Mouse (Mus musculus): ENCODE measurements around the gene Zfp39. TPM values are rescaled to one million over a fixed set of nuclear protein-coding genes. Genes with fewer than 3 reads are reported as not detected.

Zfp39 gene
- polyA plus RNA-seq, 1 experiment from 2014 or later = 6.1 TPM

DNA sequence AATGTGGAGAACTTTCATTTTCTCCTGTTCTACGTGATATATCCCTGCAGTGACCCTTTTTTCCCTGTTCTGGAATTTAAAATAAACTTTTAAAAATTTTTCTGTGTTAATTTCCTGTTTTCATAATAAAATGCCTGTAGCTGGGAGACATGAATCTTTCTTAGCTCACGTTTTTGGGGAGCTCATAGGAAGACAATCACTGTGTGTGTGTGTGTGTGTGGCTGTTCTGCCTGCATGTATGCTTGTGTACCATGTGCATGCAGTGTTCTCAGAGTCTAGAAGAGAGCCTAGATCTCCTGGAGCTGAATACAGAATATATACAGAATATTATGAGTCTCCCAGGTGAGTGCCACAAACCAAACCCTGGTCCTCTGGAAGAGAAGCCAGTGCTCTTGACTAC is 23.0 kb upstream of the Zfp39 start:
- Histone ChIP-seq H3K36me3 (ENCODE audit: control insufficient read depth, insufficient read depth, low read length) (peaks cover 8% of the 10 kb centered on the region), H3K27me3 (replicated peaks; ENCODE audit: control insufficient read depth, insufficient read depth, low read length) (no peaks in the 10 kb centered on the region), H3K9me3 (ENCODE audit: control insufficient read depth, low read length) (no peaks in the 10 kb centered on the region), H3K4me3 (ENCODE audit: low read length) (no peak overlapping the region), H3K9ac (ENCODE audit: low read depth, low read length) (no peak overlapping the region), H3K27ac (ENCODE audit: low read depth, low read length) (no peak overlapping the region), H3K4me1 (ENCODE audit: control insufficient read depth, insufficient read depth, low read depth, low read length) (no peaks in the 10 kb centered on the region), H3K4me2 (ENCODE audit: low read length) (no peak overlapping the region)
- ATAC-seq = no peak
- 82% methylated on average over 2 of the region's 2 CpGs for WGBS

DNA sequence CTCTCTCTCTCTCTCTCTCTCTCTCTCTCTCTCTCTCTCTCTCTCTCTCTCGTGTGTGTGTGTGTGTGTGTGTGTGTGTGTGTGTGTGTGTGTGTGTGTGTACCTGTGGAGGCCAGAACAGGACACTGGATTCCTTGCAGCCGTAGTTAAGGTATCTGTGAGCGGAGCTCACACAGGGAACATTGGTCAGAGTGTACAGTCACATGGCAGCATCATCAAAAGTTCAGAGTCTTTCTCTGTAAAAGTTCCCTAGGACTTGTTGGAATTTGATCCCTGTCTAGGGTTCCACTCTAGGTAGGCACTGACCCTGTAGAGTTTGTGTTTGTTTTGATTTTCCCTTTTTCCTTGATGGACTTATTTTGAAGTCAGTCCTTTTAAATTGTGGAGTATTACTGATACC is 22.6 kb upstream of the Zfp39 start:
- Histone ChIP-seq H3K27me3 (replicated peaks; ENCODE audit: control insufficient read depth, insufficient read depth, low read length) (no peaks in the 10 kb centered on the region), H3K4me2 (ENCODE audit: low read length) (no peak overlapping the region), H3K36me3 (ENCODE audit: control insufficient read depth, insufficient read depth, low read length) (peaks cover 4% of the 10 kb centered on the region), H3K9ac (ENCODE audit: low read depth, low read length) (no peak overlapping the region), H3K27ac (ENCODE audit: low read depth, low read length) (no peak overlapping the region), H3K4me1 (ENCODE audit: control insufficient read depth, insufficient read depth, low read depth, low read length) (no peaks in the 10 kb centered on the region), H3K4me3 (ENCODE audit: low read length) (no peak overlapping the region), H3K9me3 (ENCODE audit: control insufficient read depth, low read length) (no peaks in the 10 kb centered on the region)
- WGBS = 87% methylated on average over 2 of the region's 3 CpGs
- no peak for ATAC-seq

DNA sequence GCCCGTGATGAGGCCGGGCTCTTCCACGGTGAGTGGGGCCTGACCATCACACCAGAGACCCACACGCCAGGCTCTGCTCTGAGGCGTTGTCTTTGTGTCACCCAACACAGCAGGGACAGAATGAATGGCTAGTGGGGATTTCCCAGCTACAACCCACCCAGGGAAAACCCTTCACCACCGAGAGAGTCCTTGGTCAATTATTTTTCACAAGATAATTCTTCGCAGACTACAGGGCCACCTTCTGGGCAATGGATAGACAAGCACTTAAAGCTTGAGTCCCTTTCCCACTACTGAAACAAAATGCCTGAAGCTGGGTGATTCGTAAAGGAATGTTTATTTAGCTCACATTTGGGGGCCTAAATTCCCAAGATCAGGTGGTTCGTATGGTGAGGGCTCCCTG is 18.4 kb upstream of the Zfp39 start:
- no peak overlapping the region for H3K4me2 ChIP-seq (ENCODE audit: low read length)
- no peak for ATAC-seq

GRCm38 (mm10) chr11:58918759-58919158 is 14.7 kb upstream of the Zfp39 start:
- Histone ChIP-seq H3K9me3 (ENCODE audit: control insufficient read depth, low read length) (no peaks in the 10 kb centered on the region), H3K9ac (ENCODE audit: low read depth, low read length) (no peak overlapping the region), H3K27ac (ENCODE audit: low read depth, low read length) (no peak overlapping the region), H3K36me3 (ENCODE audit: control insufficient read depth, insufficient read depth, low read length) (no peaks in the 10 kb centered on the region), H3K4me1 (ENCODE audit: control insufficient read depth, insufficient read depth, low read depth, low read length) (peaks cover 6% of the 10 kb centered on the region), H3K4me2 (ENCODE audit: low read length) (no peak overlapping the region), H3K27me3 (replicated peaks; ENCODE audit: control insufficient read depth, insufficient read depth, low read length) (no peaks in the 10 kb centered on the region), H3K4me3 (ENCODE audit: low read length) (no peak overlapping the region)
- ATAC-seq = no peak
- WGBS = 73% methylated on average over 5 of the region's 5 CpGs

More for the DNA sequence above, 18.4 kb upstream of the Zfp39 start:
- Histone ChIP-seq H3K36me3 (ENCODE audit: control insufficient read depth, insufficient read depth, low read length) (no peaks in the 10 kb centered on the region), H3K4me1 (ENCODE audit: control insufficient read depth, insufficient read depth, low read depth, low read length) (no peaks in the 10 kb centered on the region), H3K4me3 (ENCODE audit: low read length) (no peak overlapping the region), H3K27me3 (replicated peaks; ENCODE audit: control insufficient read depth, insufficient read depth, low read length) (no peaks in the 10 kb centered on the region), H3K27ac (ENCODE audit: low read depth, low read length) (no peak overlapping the region), H3K9me3 (ENCODE audit: control insufficient read depth, low read length) (no peaks in the 10 kb centered on the region), H3K9ac (ENCODE audit: low read depth, low read length) (no peak overlapping the region)
- WGBS = 83% methylated on average over 9 of the region's 9 CpGs

GRCm38 (mm10) chr11:58917745-58918366 is 13.8 kb upstream of the Zfp39 start, which contains the start of gene Btnl10:
Gene Btnl10 (plus strand): TSS chr11:58917908.
- 88% methylated on average over 12 of the region's 12 CpGs for WGBS
- Histone ChIP-seq H3K9me3 (ENCODE audit: control insufficient read depth, low read length) (no peaks in the 10 kb centered on the region), H3K4me1 (ENCODE audit: control insufficient read depth, insufficient read depth, low read depth, low read length) (peaks cover 6% of the 10 kb centered on the region), H3K27me3 (replicated peaks; ENCODE audit: control insufficient read depth, insufficient read depth, low read length) (no peaks in the 10 kb centered on the region), H3K9ac (ENCODE audit: low read depth, low read length) (no peak within 1 kb of the TSS), H3K4me2 (ENCODE audit: low read length) (no peak within 1 kb of the TSS), H3K4me3 (ENCODE audit: low read length) (no peak within 1 kb of the TSS), H3K27ac (ENCODE audit: low read depth, low read length) (no peak within 1 kb of the TSS), H3K36me3 (ENCODE audit: control insufficient read depth, insufficient read depth, low read length) (no peaks in the 10 kb centered on the region)
- ATAC-seq = no peak

GRCm38 (mm10) chr11:58916879-58917744 is 13.1 kb upstream of the Zfp39 start:
- no peak overlapping the region for H3K9ac ChIP-seq (ENCODE audit: low read depth, low read length)
- no peak overlapping the region for H3K27ac ChIP-seq (ENCODE audit: low read depth, low read length)
- H3K4me2 ChIP-seq (ENCODE audit: low read length) = no peak overlapping the region
- H3K4me3 ChIP-seq (ENCODE audit: low read length) = no peak overlapping the region
- ATAC-seq = no peak
- H3K36me3 ChIP-seq (ENCODE audit: control insufficient read depth, insufficient read depth, low read length) = no peaks in the 10 kb centered on the region
- no peaks in the 10 kb centered on the region for H3K9me3 ChIP-seq (ENCODE audit: control insufficient read depth, low read length)
- WGBS = 52% methylated on average over 14 of the region's 14 CpGs
- peaks cover 6% of the 10 kb centered on the region for H3K4me1 ChIP-seq (ENCODE audit: control insufficient read depth, insufficient read depth, low read depth, low read length)
- no peaks in the 10 kb centered on the region for H3K27me3 ChIP-seq (replicated peaks; ENCODE audit: control insufficient read depth, insufficient read depth, low read length)

DNA sequence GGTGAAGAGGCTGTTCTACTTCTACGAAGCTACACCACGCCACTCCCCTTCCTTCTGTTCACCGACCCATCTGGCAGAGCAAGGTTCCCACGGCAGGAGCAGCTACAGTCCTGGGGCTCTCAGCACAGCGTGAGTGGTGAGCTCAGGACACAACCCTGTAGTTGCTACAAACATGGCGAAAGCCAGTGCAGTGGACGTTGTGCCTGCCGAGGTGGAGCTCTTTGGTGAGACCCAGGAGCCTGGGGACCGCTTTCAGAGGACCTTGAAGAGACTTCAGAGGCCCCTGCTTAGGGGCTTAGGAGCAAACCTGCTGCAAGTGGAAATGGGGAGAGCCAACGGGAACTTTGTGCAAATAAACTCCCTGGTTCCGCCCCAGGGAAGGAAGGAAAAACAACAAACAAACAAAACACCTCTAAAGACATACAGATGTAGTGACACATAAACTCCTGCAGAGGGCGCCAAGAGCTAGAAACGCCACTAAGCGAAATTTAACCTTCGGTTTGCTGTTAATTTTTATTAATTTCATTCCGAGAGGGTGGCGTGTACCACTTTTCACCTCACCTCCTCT is 10.5 kb upstream of the Zfp39 start:
- no peaks in the 10 kb centered on the region for H3K36me3 ChIP-seq (ENCODE audit: control insufficient read depth, insufficient read depth, low read length)
- H3K4me3 ChIP-seq (ENCODE audit: low read length) = peak overlapping the region; percentile 35
- H3K4me1 ChIP-seq (ENCODE audit: control insufficient read depth, insufficient read depth, low read depth, low read length) = peaks cover 6% of the 10 kb centered on the region
- H3K4me2 ChIP-seq (ENCODE audit: low read length) = peak overlapping the region; percentile 66
- H3K9ac ChIP-seq (ENCODE audit: low read depth, low read length) = peak overlapping the region; percentile 54; the same call in 1 of the 2 replicates
- no peaks in the 10 kb centered on the region for H3K9me3 ChIP-seq (ENCODE audit: control insufficient read depth, low read length)
- peak overlapping the region; percentile 24; the same call in 1 of the 2 replicates for H3K27ac ChIP-seq (ENCODE audit: low read depth, low read length)
- ATAC-seq = 0 out of 2 replicates have a peak, but pooled peaks have one; percentile 50
- H3K27me3 ChIP-seq (replicated peaks; ENCODE audit: control insufficient read depth, insufficient read depth, low read length) = no peaks in the 10 kb centered on the region
- WGBS = 10% methylated on average over 17 of the region's 17 CpGs

GRCm38 (mm10) chr11:58913776-58914175 is 9.8 kb upstream of the Zfp39 start:
- Histone ChIP-seq H3K4me3 (ENCODE audit: low read length) (no peak overlapping the region), H3K4me2 (ENCODE audit: low read length) (no peak overlapping the region), H3K27ac (ENCODE audit: low read depth, low read length) (no peak overlapping the region), H3K9me3 (ENCODE audit: control insufficient read depth, low read length) (no peaks in the 10 kb centered on the region), H3K4me1 (ENCODE audit: control insufficient read depth, insufficient read depth, low read depth, low read length) (peaks cover 6% of the 10 kb centered on the region), H3K9ac (ENCODE audit: low read depth, low read length) (no peak overlapping the region), H3K27me3 (replicated peaks; ENCODE audit: control insufficient read depth, insufficient read depth, low read length) (no peaks in the 10 kb centered on the region), H3K36me3 (ENCODE audit: control insufficient read depth, insufficient read depth, low read length) (no peaks in the 10 kb centered on the region)
- 92% methylated on average over 1 of the region's 1 CpGs for WGBS
- no peak for ATAC-seq

DNA sequence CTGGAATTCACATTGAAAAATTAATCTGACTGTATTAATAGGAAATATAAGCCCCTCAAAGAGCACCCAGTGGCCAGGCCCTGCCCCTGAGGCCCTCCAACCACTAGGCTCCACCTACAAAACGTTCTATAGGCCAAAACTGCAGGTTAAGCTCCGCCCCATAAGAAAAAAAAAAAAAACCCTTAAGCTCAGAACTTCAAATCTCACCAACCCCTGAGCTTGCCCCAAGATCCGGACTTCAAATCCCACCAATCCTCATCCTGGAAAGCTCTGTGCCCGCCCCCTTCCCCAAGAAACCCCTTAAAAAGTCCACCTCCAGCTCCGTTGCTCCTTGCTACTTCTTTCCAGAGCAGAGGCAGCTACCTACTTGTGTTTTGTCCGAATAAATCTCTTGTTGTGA is 813 bp upstream of the Zfp39 start:
- no peaks in the 10 kb centered on the region for H3K27me3 ChIP-seq (replicated peaks; ENCODE audit: control insufficient read depth, insufficient read depth, low read length)
- peaks cover 6% of the 10 kb centered on the region; the same call in 1 of the 2 replicates for H3K36me3 ChIP-seq (ENCODE audit: control insufficient read depth, insufficient read depth, low read length)
- ATAC-seq = no peak
- no peak overlapping the region for H3K4me3 ChIP-seq (ENCODE audit: low read length)
- WGBS = 52% methylated on average over 6 of the region's 6 CpGs
- peak overlapping the region; percentile 87 for H3K4me2 ChIP-seq (ENCODE audit: low read length)
- H3K9me3 ChIP-seq (ENCODE audit: control insufficient read depth, low read length) = no peaks in the 10 kb centered on the region
- H3K27ac ChIP-seq (ENCODE audit: low read depth, low read length) = no peak overlapping the region
- H3K4me1 ChIP-seq (ENCODE audit: control insufficient read depth, insufficient read depth, low read depth, low read length) = peaks cover 9% of the 10 kb centered on the region
- no peak overlapping the region for H3K9ac ChIP-seq (ENCODE audit: low read depth, low read length)

Data from hindbrain, embryonic 16.5 days (tissue).